Mouse (Mus musculus) forebrain, postnatal 0 days (tissue): ENCODE results near the gene Irf2. TPM values are rescaled to one million over a fixed set of nuclear protein-coding genes. Genes with fewer than 3 reads are reported as not detected.

ENCODE experiments used
- ATAC-seq: fragments of 200-750 bp; cut with Nextera tagmentation; 2 replicates; pipeline ENCODE4 v1.8.0; 2017; ENCODE audit warnings: mild to moderate bottlenecking, moderate library complexity
- DNase-seq: peaks from one replicate; pipeline ENCODE4 v3.0.0-alpha.2; 2015
- H3K27ac ChIP-seq: fragments of 300-500 bp; sonication (generic); 2 replicates; pipeline ENCODE4 v1.5.1; 2014; ENCODE audit warnings: low read depth, mild to moderate bottlenecking, antibody characterized with exemption, low read length, moderate library complexity, mixed read lengths
- H3K27me3 ChIP-seq: fragments of 300-500 bp; sonication (generic); 2 replicates; pipeline ENCODE4 v1.6.1; 2014; ENCODE audit warnings: mild to moderate bottlenecking, low read length, mixed read lengths; ENCODE audit not compliant: insufficient read depth
- H3K36me3 ChIP-seq: fragments of 300-500 bp; sonication (generic); 2 replicates; pipeline ENCODE4 v1.6.1; 2014; ENCODE audit warnings: mild to moderate bottlenecking, moderate library complexity; ENCODE audit not compliant: insufficient read depth
- H3K4me1 ChIP-seq: fragments of 300-500 bp; sonication (generic); 2 replicates; pipeline ENCODE4 v1.6.1; 2014; ENCODE audit warnings: antibody characterized with exemption; ENCODE audit not compliant: insufficient read depth
- H3K4me2 ChIP-seq: fragments of 300-500 bp; sonication (generic); 2 replicates; pipeline ENCODE4 v1.6.1; 2014; ENCODE audit warnings: low read depth, mild to moderate bottlenecking, moderate library complexity
- H3K4me3 ChIP-seq: fragments of 300-500 bp; sonication (generic); 2 replicates; pipeline ENCODE4 v1.5.1; 2014; ENCODE audit warnings: low read depth, low read length, mixed read lengths
- H3K9ac ChIP-seq: fragments of 300-500 bp; sonication (generic); 2 replicates; pipeline ENCODE4 v1.6.1; 2014; ENCODE audit warnings: mild to moderate bottlenecking
- H3K9me3 ChIP-seq: fragments of 300-500 bp; sonication (generic); 2 replicates; pipeline ENCODE4 v1.6.1; 2016; ENCODE audit warnings: low read length
- CTCF ChIP-seq: sonication (generic); IDR thresholded peaks from 2 replicates; pipeline ENCODE4 v1.5.1; 2016; ENCODE audit warnings: antibody characterized with exemption, control low read depth, low read depth
- WGBS: fragments of 180-500 bp; shearing (Covaris S2); extraction: QIAGEN DNeasy Blood & Tissue Kit; methylation state at CpG from one replicate; pipeline ENCODE4 v1.1.7; 2014; 5-methylcytosine and 5-hydroxymethylcytosine counted together
- polyA plus RNA-seq: library from polyadenylated mRNA; unstranded; fragments of >200 nt; fragmentation: Nextera tagmentation; extraction: Ambion mirVana; gene quantifications from 2 replicates; pipeline ENCODE4 v1.2.1, GENCODE M21; 2015
- total RNA-seq: library from RNA; depleted of rRNA; stranded (reverse); fragments of >200 nt; gene quantifications from 2 replicates; pipeline ENCODE4 v1.2.3, GENCODE M21; 2014

The Irf2 gene
- total and polyA plus RNA-seq, 2 experiments from 2014 or later, result 3.0 to 9.1 TPM

GRCm38 (mm10) chr8:46812966-46813365, 73.4 kb downstream of the Irf2 start:
- 87% methylated on average over 4 of the region's 4 CpGs for WGBS
- H3K4me3 ChIP-seq, result no peak overlapping the region
- H3K4me2 ChIP-seq, result no peak overlapping the region
- H3K9me3 ChIP-seq, result no peaks in the 10 kb centered on the region
- H3K36me3 ChIP-seq, result no peaks in the 10 kb centered on the region
- H3K4me1 ChIP-seq, result no peaks in the 10 kb centered on the region
- no peak for TF ChIP-seq CTCF
- no peak overlapping the region for H3K27ac ChIP-seq
- no peak for ATAC-seq
- DNase-seq, result no peak
- H3K27me3 ChIP-seq, result no peaks in the 10 kb centered on the region
- H3K9ac ChIP-seq, result no peak overlapping the region

- no peak for TF ChIP-seq CTCF
- no peak overlapping the region for H3K4me2 ChIP-seq
- no peaks in the 10 kb centered on the region for H3K4me1 ChIP-seq
- no peak for DNase-seq
- H3K4me3 ChIP-seq, result no peak overlapping the region
- no peak for ATAC-seq
- no peak overlapping the region for H3K9ac ChIP-seq
- 75% methylated on average over 14 of the region's 14 CpGs for WGBS
- H3K27me3 ChIP-seq, result no peaks in the 10 kb centered on the region
- H3K36me3 ChIP-seq, result peaks cover 5% of the 10 kb centered on the region; the same call in 1 of the 2 replicates
- H3K27ac ChIP-seq, result no peak overlapping the region
- no peaks in the 10 kb centered on the region for H3K9me3 ChIP-seq
Measured at GRCm38 (mm10) chr8:46818106-46818989, 78.8 kb downstream of the Irf2 start.

- H3K9ac ChIP-seq, result no peak overlapping the region
- no peaks in the 10 kb centered on the region for H3K9me3 ChIP-seq
- H3K4me2 ChIP-seq, result no peak overlapping the region
- 72% methylated on average over 2 of the region's 2 CpGs for WGBS
- no peaks in the 10 kb centered on the region for H3K27me3 ChIP-seq
- no peak overlapping the region for H3K27ac ChIP-seq
- no peak for DNase-seq
- no peaks in the 10 kb centered on the region for H3K4me1 ChIP-seq
- H3K36me3 ChIP-seq, result peaks cover 5% of the 10 kb centered on the region; the same call in 1 of the 2 replicates
- no peak for ATAC-seq
- H3K4me3 ChIP-seq, result no peak overlapping the region
- TF ChIP-seq CTCF, result no peak
Measured at GRCm38 (mm10) chr8:46818990-46819288, 79.4 kb downstream of the Irf2 start.

- no peaks in the 10 kb centered on the region for H3K27me3 ChIP-seq
- H3K4me3 ChIP-seq, result no peak overlapping the region
- no peaks in the 10 kb centered on the region for H3K36me3 ChIP-seq
- H3K4me1 ChIP-seq, result no peaks in the 10 kb centered on the region
- no peaks in the 10 kb centered on the region for H3K9me3 ChIP-seq
- WGBS, result 83% methylated on average over 7 of the region's 7 CpGs
- ATAC-seq (no peak), DNase-seq (no peak)
- H3K27ac ChIP-seq, result no peak overlapping the region
- H3K9ac ChIP-seq, result no peak overlapping the region
- H3K4me2 ChIP-seq, result no peak overlapping the region
- no peak for TF ChIP-seq CTCF
Measured at GRCm38 (mm10) chr8:46828734-46829413, 89.3 kb downstream of the Irf2 start.

GRCm38 (mm10) chr8:46829414-46830111, 90.0 kb downstream of the Irf2 start:
- Histone ChIP-seq H3K9me3 (no peaks in the 10 kb centered on the region), H3K9ac (no peak overlapping the region), H3K4me3 (no peak overlapping the region), H3K36me3 (no peaks in the 10 kb centered on the region), H3K4me1 (no peaks in the 10 kb centered on the region), H3K27ac (no peak overlapping the region), H3K27me3 (no peaks in the 10 kb centered on the region), H3K4me2 (no peak overlapping the region)
- no peak for DNase-seq
- 68% methylated on average over 6 of the region's 6 CpGs for WGBS
- TF ChIP-seq CTCF, result no peak
- no peak for ATAC-seq

GRCm38 (mm10) chr8:46830112-46830855, 90.8 kb downstream of the Irf2 start:
- no peak for TF ChIP-seq CTCF
- Histone ChIP-seq H3K36me3 (no peaks in the 10 kb centered on the region), H3K4me2 (no peak overlapping the region), H3K27ac (no peak overlapping the region), H3K9me3 (no peaks in the 10 kb centered on the region), H3K4me3 (no peak overlapping the region), H3K9ac (no peak overlapping the region), H3K27me3 (no peaks in the 10 kb centered on the region), H3K4me1 (no peaks in the 10 kb centered on the region)
- DNase-seq, result no peak
- 90% methylated on average over 11 of the region's 11 CpGs for WGBS
- ATAC-seq, result no peak
